Mouse (Mus musculus) heart, adult 10 weeks (tissue): ENCODE results near the gene L3hypdh. TPM values are rescaled to one million over a fixed set of nuclear protein-coding genes. Genes with fewer than 3 reads are reported as not detected.

Experiments
- polyA plus RNA-seq: library from polyadenylated mRNA; stranded (reverse); fragments of 350-450 nt; fragmentation: Illumina TruSeq; extraction: RNeasy Lipid Tissue Mini Kit (QIAGEN cat#74804); gene quantifications from one replicate; pipeline ENCODE4 v1.2.3, GENCODE M21; 2014; ENCODE audit warnings: low read depth, low replicate concordance

The L3hypdh gene
- polyA plus RNA-seq, result 11.2 TPM

GRCm38 (mm10) chr12:72085329-72086165 lies at the start of gene L3hypdh, which contains the start of gene Jkamp:
Gene L3hypdh (minus strand): TSS chr12:72085439.
Gene Jkamp (plus strand): TSS chr12:72085589.

GRCm38 (mm10) chr12:72070327-72071269 lies 14.6 kb downstream of the L3hypdh start, which contains the start of gene Gpr135:
Gene Gpr135 (minus strand): TSS chr12:72071125.

Other genes with a start within 250 kb of the L3hypdh start
- 0.89 TPM for gene Gpr135, start 14.3 kb downstream of the L3hypdh start, polyA plus RNA-seq
- 25.4 TPM for gene Jkamp, start 150 bp upstream of the L3hypdh start, polyA plus RNA-seq
- gene Ccdc175, start 99.6 kb upstream of the L3hypdh start, polyA plus RNA-seq, result not detected